Mouse (Mus musculus): ENCODE data around the gene Sytl4. TPM values are rescaled to one million over a fixed set of nuclear protein-coding genes. Genes with fewer than 3 reads are reported as not detected.

Sytl4 gene
- total and polyA plus RNA-seq, 3 experiments, result 0.06 to 0.19 TPM; not detected in 1

GRCm38 (mm10) chrX:133931302-133932013 lies 50.2 kb downstream of the Sytl4 start:
- H3K9ac ChIP-seq (ENCODE audit: control insufficient read depth, low read depth, low read length, poor library complexity, severe bottlenecking), result no peak overlapping the region
- H3K9me3 ChIP-seq (replicated peaks; ENCODE audit: insufficient read depth, low read length), result no peaks in the 10 kb centered on the region
- H3K79me2 ChIP-seq (ENCODE audit: control insufficient read depth, insufficient read depth, low read length, poor library complexity), result no peaks in the 10 kb centered on the region
- DNase-seq (ENCODE audit: low read depth, low spot score), result peak; percentile 90
- H3K27me3 ChIP-seq (ENCODE audit: control insufficient read depth in 1 of 2, insufficient read depth in 2 of 2, low read length in 2 of 2), result no peaks in the 10 kb centered on the region; a peak in 1 of 4 replicates
- no peaks in the 10 kb centered on the region for H3K36me3 ChIP-seq (ENCODE audit: control insufficient read depth in 1 of 2, insufficient read depth in 2 of 2, low read length in 2 of 2)
- TF ChIP-seq MAX (IDR thresholded peaks at IDR 0.05; ENCODE audit: low read length) (no peak), CTCF (IDR thresholded peaks at IDR 0.05 in 2 of 3, conservative IDR thresholded peaks at IDR 0.05 in 1 of 3; ENCODE audit: control insufficient read depth in 1 of 3, insufficient read depth in 1 of 3, low read depth in 2 of 3, low read length in 3 of 3, poor library complexity in 1 of 3, severe bottlenecking in 1 of 3) (peak; percentile 22 to 94 (median 77); a peak in 4 of 6 replicates), SMC3 (IDR thresholded peaks at IDR 0.05; ENCODE audit: low read depth, low read length) (peak; percentile 92), ZC3H11A (IDR thresholded peaks at IDR 0.05; ENCODE audit: low read depth, low read length) (peak; percentile 86), RAD21 (IDR thresholded peaks at IDR 0.05; ENCODE audit: low read depth, low read length) (peak; percentile 95), ZMIZ1 (IDR thresholded peaks at IDR 0.05; ENCODE audit: low read depth, low read length) (no peak)
- peaks cover 2 to 3% of the 10 kb centered on the region in 2 experiments; a peak in 3 of 4 replicates for H3K4me1 ChIP-seq (ENCODE audit: control insufficient read depth in 1 of 2, insufficient read depth in 2 of 2, low read length in 2 of 2)
- H3K4me3 ChIP-seq (ENCODE audit: control insufficient read depth in 1 of 2, insufficient read depth in 1 of 2, low read depth in 2 of 2, low read length in 2 of 2), result no peak overlapping the region
- H3K27ac ChIP-seq (ENCODE audit: control insufficient read depth, low read depth, low read length), result no peak overlapping the region

- no peak overlapping the region for H3K9ac ChIP-seq (ENCODE audit: control insufficient read depth, low read depth, low read length, poor library complexity, severe bottlenecking)
- no peaks in the 10 kb centered on the region for H3K79me2 ChIP-seq (ENCODE audit: control insufficient read depth, insufficient read depth, low read length, poor library complexity)
- no peak overlapping the region for H3K27ac ChIP-seq (ENCODE audit: control insufficient read depth, low read depth, low read length)
- no peak overlapping the region for H3K4me3 ChIP-seq (ENCODE audit: control insufficient read depth in 1 of 2, insufficient read depth in 1 of 2, low read depth in 2 of 2, low read length in 2 of 2)
- peaks cover 0 to 2% of the 10 kb centered on the region in 2 experiments; a peak in 2 of 4 replicates for H3K4me1 ChIP-seq (ENCODE audit: control insufficient read depth in 1 of 2, insufficient read depth in 2 of 2, low read length in 2 of 2)
- DNase-seq (ENCODE audit: low read depth, low spot score), result no peak
- TF ChIP-seq MYB (IDR thresholded peaks at IDR 0.05; ENCODE audit: low read depth, low read length), result no peak
- no peak for TF ChIP-seq ZMIZ1 (IDR thresholded peaks at IDR 0.05; ENCODE audit: low read depth, low read length)
- TF ChIP-seq EP300 (IDR thresholded peaks at IDR 0.05; ENCODE audit: low read depth in 1 of 2, low read length in 2 of 2), result no peak
- no peak for TF ChIP-seq MAZ (IDR thresholded peaks at IDR 0.05; ENCODE audit: low read depth, low read length)
- TF ChIP-seq RCOR1 (IDR thresholded peaks at IDR 0.05; ENCODE audit: low read depth, low read length), result no peak
- TF ChIP-seq POLR2A (IDR thresholded peaks at IDR 0.05; ENCODE audit: control insufficient read depth in 1 of 2, insufficient read depth in 1 of 2, low read depth in 1 of 2, low read length in 2 of 2, poor library complexity in 1 of 2), result no peak
- TF ChIP-seq HCFC1 (IDR thresholded peaks at IDR 0.05; ENCODE audit: low read depth, low read length), result no peak
- TF ChIP-seq CHD2 (IDR thresholded peaks at IDR 0.05; ENCODE audit: low read length), result no peak
- no peak for TF ChIP-seq JUND (IDR thresholded peaks at IDR 0.05; ENCODE audit: low read depth, low read length)
- TF ChIP-seq NELFE (IDR thresholded peaks at IDR 0.05; ENCODE audit: low read depth, low read length), result no peak
- TF ChIP-seq USF1 (IDR thresholded peaks at IDR 0.05; ENCODE audit: low read depth, low read length), result peak; percentile 86
- no peak for TF ChIP-seq ELF1 (IDR thresholded peaks at IDR 0.05; ENCODE audit: low read depth, low read length)
- no peak for TF ChIP-seq MAFK (IDR thresholded peaks at IDR 0.05; ENCODE audit: borderline replicate concordance, low read depth, low read length)
- TF ChIP-seq MXI1 (IDR thresholded peaks at IDR 0.05; ENCODE audit: low read depth, low read length), result no peak
- TF ChIP-seq USF2 (IDR thresholded peaks at IDR 0.05; ENCODE audit: borderline replicate concordance in 1 of 2, insufficient read depth in 1 of 2, low read depth in 1 of 2, low read length in 2 of 2), result 0 out of 4 replicates have a peak, but pooled peaks of 1 of the 2 experiments have one; percentile 48
- no peak for TF ChIP-seq MEF2A (IDR thresholded peaks at IDR 0.05; ENCODE audit: extremely low read depth, insufficient replicate concordance, low read depth, low read length, poor library complexity, severe bottlenecking)
- no peak for TF ChIP-seq ETS1 (IDR thresholded peaks at IDR 0.05; ENCODE audit: low read depth, low read length)
- TF ChIP-seq MAX (IDR thresholded peaks at IDR 0.05; ENCODE audit: low read length), result peak; percentile 24; the same call in 1 of the 2 replicates
- no peak for TF ChIP-seq UBTF (IDR thresholded peaks at IDR 0.05; ENCODE audit: borderline replicate concordance, insufficient read depth, low read depth, low read length)
- peak; percentile 56; the same call in 1 of the 2 replicates for TF ChIP-seq BHLHE40 (IDR thresholded peaks at IDR 0.05; ENCODE audit: borderline replicate concordance, low read depth, low read length)
- TF ChIP-seq NRF1 (IDR thresholded peaks at IDR 0.05; ENCODE audit: insufficient read depth, low read depth, low read length, poor library complexity, severe bottlenecking), result no peak
- no peaks in the 10 kb centered on the region; a peak in 1 of 4 replicates for H3K27me3 ChIP-seq (ENCODE audit: control insufficient read depth in 1 of 2, insufficient read depth in 2 of 2, low read length in 2 of 2)
- H3K36me3 ChIP-seq (ENCODE audit: control insufficient read depth in 1 of 2, insufficient read depth in 2 of 2, low read length in 2 of 2), result no peaks in the 10 kb centered on the region
- no peaks in the 10 kb centered on the region for H3K9me3 ChIP-seq (replicated peaks; ENCODE audit: insufficient read depth, low read length)
These were observed 54.9 kb downstream of the Sytl4 start for GRCm38 (mm10) chrX:133926760-133927159.

Measured in MEL (cell line).